Mouse (Mus musculus) kidney, embryonic 15.5 days (tissue): ENCODE data around the gene Ankrd2. TPM values are rescaled to one million over a fixed set of nuclear protein-coding genes. Genes with fewer than 3 reads are reported as not detected.

ENCODE experiments used
- ATAC-seq: fragments of 200-750 bp; cut with Nextera tagmentation; replicated peaks from 2 replicates; pipeline ENCODE4 v1.8.0; 2017; ENCODE audit warnings: moderate TSS enrichment; ENCODE audit not compliant: low FRiP score
- H3K27ac ChIP-seq: fragments of 300-500 bp; sonication (generic); 2 replicates; pipeline ENCODE4 v1.5.1; 2015; ENCODE audit warnings: mild to moderate bottlenecking, inconsistent platforms
- H3K27me3 ChIP-seq: fragments of 300-500 bp; sonication (generic); 2 replicates; pipeline ENCODE4 v1.6.1; 2015; ENCODE audit warnings: inconsistent platforms
- H3K36me3 ChIP-seq: fragments of 300-500 bp; sonication (generic); 2 replicates; pipeline ENCODE4 v1.6.1; 2015; ENCODE audit warnings: inconsistent platforms
- H3K4me1 ChIP-seq: fragments of 300-500 bp; sonication (generic); 2 replicates; pipeline ENCODE4 v1.6.1; 2015; ENCODE audit warnings: inconsistent platforms
- H3K4me2 ChIP-seq: fragments of 300-500 bp; sonication (generic); 2 replicates; pipeline ENCODE4 v1.6.1; 2015; ENCODE audit warnings: moderate library complexity, mild to moderate bottlenecking, inconsistent platforms
- H3K4me3 ChIP-seq: fragments of 300-500 bp; sonication (generic); replicated peaks from 2 replicates; pipeline ENCODE4 v1.5.1; 2015; ENCODE audit warnings: mild to moderate bottlenecking, inconsistent platforms
- H3K9ac ChIP-seq: fragments of 300-500 bp; sonication (generic); 2 replicates; pipeline ENCODE4 v1.6.1; 2015; ENCODE audit warnings: mild to moderate bottlenecking, inconsistent platforms
- H3K9me3 ChIP-seq: fragments of 300-500 bp; sonication (generic); replicated peaks from 2 replicates; pipeline ENCODE4 v1.6.1; 2016; ENCODE audit warnings: inconsistent platforms
- WGBS: fragments of 180-500 bp; shearing (Covaris S2); methylation state at CpG from one replicate; pipeline ENCODE4 v1.1.7; 2015; ENCODE audit warnings: mixed read lengths; 5-methylcytosine and 5-hydroxymethylcytosine counted together
- polyA plus RNA-seq: library from polyadenylated mRNA; unstranded; fragments of >200 nt; fragmentation: Nextera tagmentation; extraction: Ambion mirVana; gene quantifications from 2 replicates; pipeline ENCODE4 v1.2.1, GENCODE M21; 2015

The Ankrd2 gene
- polyA plus RNA-seq, 1 experiment from 2014 or later, result not detected

GRCm38 (mm10) chr19:42016840-42017239 lies 19.0 kb upstream of the Ankrd2 start:
- Histone ChIP-seq H3K27ac (peak overlapping the region; percentile 86), H3K27me3 (no peaks in the 10 kb centered on the region), H3K9ac (no peak overlapping the region), H3K36me3 (no peaks in the 10 kb centered on the region; the same call in 1 of the 2 replicates), H3K4me1 (peaks cover 65% of the 10 kb centered on the region), H3K4me3 (no peak overlapping the region), H3K9me3 (no peaks in the 10 kb centered on the region), H3K4me2 (no peak overlapping the region)
- no peak; the same call in 1 of the 2 replicates for ATAC-seq
- WGBS, result 39% methylated on average over 5 of the region's 5 CpGs

GRCm38 (mm10) chr19:42017399-42018247 lies 18.2 kb upstream of the Ankrd2 start:
- H3K9ac ChIP-seq, result no peak overlapping the region
- no peaks in the 10 kb centered on the region for H3K27me3 ChIP-seq
- H3K9me3 ChIP-seq, result no peaks in the 10 kb centered on the region
- H3K4me3 ChIP-seq, result no peak overlapping the region
- no peaks in the 10 kb centered on the region for H3K36me3 ChIP-seq
- H3K4me1 ChIP-seq, result peaks cover 72% of the 10 kb centered on the region
- peak overlapping the region; percentile 86 for H3K27ac ChIP-seq
- no peak for ATAC-seq
- no peak overlapping the region for H3K4me2 ChIP-seq
- 52% methylated on average over 8 of the region's 8 CpGs for WGBS

- Histone ChIP-seq H3K36me3 (no peaks in the 10 kb centered on the region), H3K4me3 (no peak overlapping the region), H3K27me3 (no peaks in the 10 kb centered on the region), H3K4me1 (peaks cover 69% of the 10 kb centered on the region), H3K4me2 (no peak overlapping the region), H3K9me3 (no peaks in the 10 kb centered on the region), H3K9ac (no peak overlapping the region), H3K27ac (peak overlapping the region; percentile 86)
- 27% methylated on average over 4 of the region's 4 CpGs for WGBS
- ATAC-seq, result 0 out of 2 replicates have a peak, but pooled peaks have one; percentile 30
These were observed 16.7 kb upstream of the Ankrd2 start for GRCm38 (mm10) chr19:42019011-42019522.

- 61% methylated on average over 10 of the region's 10 CpGs for WGBS
- H3K4me1 ChIP-seq, result peaks cover 49% of the 10 kb centered on the region
- no peak overlapping the region for H3K9ac ChIP-seq
- H3K27ac ChIP-seq, result peak overlapping the region; percentile 27; the same call in 1 of the 2 replicates
- no peaks in the 10 kb centered on the region for H3K9me3 ChIP-seq
- ATAC-seq, result no peak
- no peaks in the 10 kb centered on the region for H3K36me3 ChIP-seq
- no peak overlapping the region for H3K4me2 ChIP-seq
- H3K4me3 ChIP-seq, result no peak overlapping the region
- H3K27me3 ChIP-seq, result no peaks in the 10 kb centered on the region
These were observed 13.9 kb upstream of the Ankrd2 start for GRCm38 (mm10) chr19:42021681-42022541.

- no peaks in the 10 kb centered on the region for H3K9me3 ChIP-seq
These were observed 13.3 kb upstream of the Ankrd2 start for GRCm38 (mm10) chr19:42022542-42022848.

GRCm38 (mm10) chr19:42026158-42026557 lies 9.6 kb upstream of the Ankrd2 start:
- Histone ChIP-seq H3K9ac (no peak overlapping the region), H3K4me1 (peaks cover 18% of the 10 kb centered on the region), H3K4me3 (no peak overlapping the region), H3K9me3 (no peaks in the 10 kb centered on the region), H3K27me3 (no peaks in the 10 kb centered on the region), H3K36me3 (no peaks in the 10 kb centered on the region), H3K27ac (no peak overlapping the region), H3K4me2 (no peak overlapping the region)
- ATAC-seq, result peak; percentile 29; the same call in 1 of the 2 replicates
- WGBS, result 3% methylated on average over 5 of the region's 5 CpGs

More at GRCm38 (mm10) chr19:42022542-42022848, 13.3 kb upstream of the Ankrd2 start:
- H3K36me3 ChIP-seq, result no peaks in the 10 kb centered on the region
- no peak overlapping the region for H3K27ac ChIP-seq
- H3K9ac ChIP-seq, result no peak overlapping the region
- WGBS, result 80% methylated on average over 2 of the region's 2 CpGs
- H3K4me3 ChIP-seq, result no peak overlapping the region
- no peak for ATAC-seq
- no peak overlapping the region for H3K4me2 ChIP-seq
- H3K4me1 ChIP-seq, result peaks cover 43% of the 10 kb centered on the region
- no peaks in the 10 kb centered on the region for H3K27me3 ChIP-seq

- Histone ChIP-seq H3K9me3 (no peaks in the 10 kb centered on the region), H3K4me2 (no peak overlapping the region), H3K4me1 (peaks cover 12% of the 10 kb centered on the region), H3K9ac (no peak overlapping the region), H3K4me3 (no peak overlapping the region), H3K27ac (no peak overlapping the region), H3K36me3 (peaks cover 28% of the 10 kb centered on the region), H3K27me3 (no peaks in the 10 kb centered on the region)
- no peak for ATAC-seq
- WGBS, result 83% methylated on average over 5 of the region's 5 CpGs
These were observed 4.7 kb upstream of the Ankrd2 start for GRCm38 (mm10) chr19:42031112-42031511.

- WGBS, result 88% methylated on average over 14 of the region's 14 CpGs
- Histone ChIP-seq H3K27ac (no peak overlapping the region), H3K4me1 (peaks cover 12% of the 10 kb centered on the region), H3K36me3 (peaks cover 28% of the 10 kb centered on the region), H3K4me2 (no peak overlapping the region), H3K9me3 (no peaks in the 10 kb centered on the region), H3K27me3 (no peaks in the 10 kb centered on the region), H3K9ac (no peak overlapping the region), H3K4me3 (no peak overlapping the region)
- ATAC-seq, result no peak
These were observed 2.2 kb upstream of the Ankrd2 start for GRCm38 (mm10) chr19:42033611-42034010.

- 88% methylated on average over 9 of the region's 9 CpGs for WGBS
- ATAC-seq, result no peak
- H3K4me2 ChIP-seq, result no peak overlapping the region
These were observed 1.5 kb upstream of the Ankrd2 start for GRCm38 (mm10) chr19:42034146-42034775.

GRCm38 (mm10) chr19:42034881-42035455 lies 832 bp upstream of the Ankrd2 start:
- Histone ChIP-seq H3K4me1 (peaks cover 12% of the 10 kb centered on the region), H3K27me3 (0 out of 2 replicates have a peak, but pooled peaks cover 2% of the 10 kb centered on the region), H3K4me3 (no peak overlapping the region), H3K36me3 (peaks cover 28% of the 10 kb centered on the region), H3K9ac (no peak overlapping the region), H3K9me3 (no peaks in the 10 kb centered on the region), H3K27ac (0 out of 2 replicates have a peak overlapping the region, but pooled peaks have one; percentile 19), H3K4me2 (no peak overlapping the region)
- peak; percentile 17; the same call in 1 of the 2 replicates for ATAC-seq
- WGBS, result 50% methylated on average over 11 of the region's 11 CpGs

More at GRCm38 (mm10) chr19:42034146-42034775, 1.5 kb upstream of the Ankrd2 start:
- peaks cover 28% of the 10 kb centered on the region for H3K36me3 ChIP-seq
- no peak overlapping the region for H3K9ac ChIP-seq
- no peaks in the 10 kb centered on the region for H3K27me3 ChIP-seq
- no peaks in the 10 kb centered on the region for H3K9me3 ChIP-seq
- H3K4me3 ChIP-seq, result no peak overlapping the region
- H3K4me1 ChIP-seq, result peaks cover 12% of the 10 kb centered on the region
- H3K27ac ChIP-seq, result 0 out of 2 replicates have a peak overlapping the region, but pooled peaks have one; percentile 19

GRCm38 (mm10) chr19:42036357-42036756 lies 557 bp downstream of the Ankrd2 start:
- peaks cover 28% of the 10 kb centered on the region for H3K36me3 ChIP-seq
- ATAC-seq, result no peak

More at GRCm38 (mm10) chr19:42036357-42036756, 557 bp downstream of the Ankrd2 start:
- Histone ChIP-seq H3K27ac (no peak overlapping the region), H3K9me3 (no peaks in the 10 kb centered on the region), H3K9ac (no peak overlapping the region), H3K27me3 (0 out of 2 replicates have a peak, but pooled peaks cover 7% of the 10 kb centered on the region), H3K4me1 (peaks cover 12% of the 10 kb centered on the region), H3K4me2 (no peak overlapping the region), H3K4me3 (no peak overlapping the region)
- WGBS, result 86% methylated on average over 3 of the region's 3 CpGs
